Mouse (Mus musculus) cerebellum, adult 9-11 months (tissue): ENCODE results near the gene AC124502.3.
A peak's percentile ranks its signal among the peaks of the same experiment; 100 is the strongest.
"Not testable (repeated sequence)": the region's sequence is repeated elsewhere in the genome, so short reads cannot be mapped to it uniquely, and the experiment has no call there.

Experiments used
- DNase-seq: peaks from one replicate; pipeline ENCODE4 v3.0.0; 2022

The AC124502.3 gene

DNA sequence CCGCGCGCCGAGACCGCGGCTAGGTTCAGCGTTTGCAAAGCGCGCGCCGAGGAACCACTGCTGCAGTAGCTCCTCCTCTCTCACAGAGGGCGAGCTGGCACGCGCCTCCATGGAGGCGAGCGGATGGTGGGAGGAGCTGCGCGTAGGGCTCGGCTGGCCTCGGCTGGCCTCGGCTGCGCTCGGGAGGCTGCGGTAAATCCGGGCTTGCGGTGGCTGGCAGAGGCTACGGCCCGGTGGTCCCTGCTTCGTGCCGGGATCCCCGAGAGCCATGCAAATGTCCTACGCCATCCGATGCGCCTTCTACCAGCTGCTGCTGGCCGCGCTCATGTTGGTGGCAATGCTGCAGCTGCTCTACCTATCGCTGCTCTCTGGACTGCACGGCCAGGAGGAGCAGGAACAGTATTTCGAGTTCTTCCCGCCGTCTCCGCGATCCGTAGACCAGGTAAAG lies at the start of gene AC124502.3, which contains the start of gene B4gat1:
AC124502.3 (plus strand) TSS at position 183 of the 448 bp plus-strand sequence.
B4gat1 (plus strand) TSS at position 118 of the 448 bp plus-strand sequence.
- DNase-seq, result peak; percentile 95

- peak; percentile 46 for DNase-seq
These were observed 49.7 kb upstream of the AC124502.3 start for GRCm38 (mm10) chr19:4989013-4989412.

DNA sequence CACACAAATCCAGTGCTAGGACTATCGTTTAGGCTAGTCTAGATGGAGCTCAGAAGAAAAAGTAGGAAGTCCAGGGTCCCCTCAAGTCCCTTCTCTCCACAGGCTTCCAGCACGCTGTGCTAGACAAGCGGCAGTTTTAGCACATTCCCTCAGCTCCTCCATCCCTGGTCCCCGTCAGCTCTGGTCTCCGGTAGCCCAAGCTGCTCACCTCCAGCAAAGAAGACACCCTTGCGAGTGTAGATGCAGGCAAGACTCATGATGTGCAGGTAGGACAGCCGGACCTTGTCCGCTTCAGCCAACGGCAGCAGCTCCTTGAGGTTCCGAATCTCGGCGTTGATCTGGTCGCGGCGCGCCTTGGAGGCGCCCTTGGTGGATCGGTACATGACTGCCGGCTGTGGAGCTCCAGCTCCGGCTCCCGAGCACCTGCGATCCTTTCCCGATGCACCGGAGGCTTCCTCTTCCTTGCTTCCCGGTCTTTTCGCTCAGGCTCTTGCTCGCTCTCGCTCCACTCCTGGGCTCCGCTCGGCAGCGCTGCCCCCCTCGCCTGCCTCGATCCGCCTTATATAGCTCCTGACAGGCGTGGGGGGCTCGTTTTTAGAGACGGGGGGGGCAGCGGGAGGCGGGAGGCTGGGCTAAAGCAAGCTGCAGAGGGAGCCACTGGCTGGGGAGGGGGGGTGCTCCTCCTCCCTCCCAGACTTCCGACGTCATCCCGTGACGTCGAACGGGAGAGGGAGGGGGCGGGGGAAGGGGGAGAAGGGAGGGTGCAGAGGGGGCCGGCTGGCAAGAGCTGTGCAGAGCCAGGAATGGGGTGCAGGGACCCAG lies 49.0 kb upstream of the AC124502.3 start:
- DNase-seq, result peak; percentile 83

GRCm38 (mm10) chr19:4990256-4990625 lies 48.5 kb upstream of the AC124502.3 start, which contains the start of gene Npas4:
Gene Npas4 (minus strand): TSS chr19:4990316.
- DNase-seq, result no peak

DNA sequence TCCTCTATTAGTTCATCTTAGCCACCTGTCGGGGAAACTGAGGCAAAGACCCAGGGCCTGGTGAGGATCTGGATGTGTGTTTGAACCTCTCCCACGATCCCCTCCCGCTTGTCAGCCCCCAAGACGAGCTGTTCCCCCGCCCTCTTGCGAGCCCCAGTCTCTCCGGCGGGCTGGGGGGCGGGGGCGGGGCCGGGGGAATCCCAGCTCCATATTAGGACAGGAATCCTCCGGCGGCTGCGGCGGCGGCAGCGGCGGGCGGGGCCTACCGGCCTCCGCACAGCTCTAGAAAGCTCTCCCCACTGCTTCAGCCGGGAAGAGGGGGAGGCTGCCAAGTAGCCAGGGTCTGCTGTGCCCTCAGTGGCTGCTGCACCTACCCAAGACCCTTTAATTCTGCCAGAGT lies 48.0 kb upstream of the AC124502.3 start:
- peak; percentile 65 for DNase-seq

GRCm38 (mm10) chr19:4992371-4992770 lies 46.3 kb upstream of the AC124502.3 start:
- no peak for DNase-seq

- DNase-seq, result peak; percentile 90
These were observed 45.8 kb upstream of the AC124502.3 start for GRCm38 (mm10) chr19:4992904-4993303.

- DNase-seq, result peak; percentile 7
These were observed 44.6 kb upstream of the AC124502.3 start for GRCm38 (mm10) chr19:4994043-4994442.

DNA sequence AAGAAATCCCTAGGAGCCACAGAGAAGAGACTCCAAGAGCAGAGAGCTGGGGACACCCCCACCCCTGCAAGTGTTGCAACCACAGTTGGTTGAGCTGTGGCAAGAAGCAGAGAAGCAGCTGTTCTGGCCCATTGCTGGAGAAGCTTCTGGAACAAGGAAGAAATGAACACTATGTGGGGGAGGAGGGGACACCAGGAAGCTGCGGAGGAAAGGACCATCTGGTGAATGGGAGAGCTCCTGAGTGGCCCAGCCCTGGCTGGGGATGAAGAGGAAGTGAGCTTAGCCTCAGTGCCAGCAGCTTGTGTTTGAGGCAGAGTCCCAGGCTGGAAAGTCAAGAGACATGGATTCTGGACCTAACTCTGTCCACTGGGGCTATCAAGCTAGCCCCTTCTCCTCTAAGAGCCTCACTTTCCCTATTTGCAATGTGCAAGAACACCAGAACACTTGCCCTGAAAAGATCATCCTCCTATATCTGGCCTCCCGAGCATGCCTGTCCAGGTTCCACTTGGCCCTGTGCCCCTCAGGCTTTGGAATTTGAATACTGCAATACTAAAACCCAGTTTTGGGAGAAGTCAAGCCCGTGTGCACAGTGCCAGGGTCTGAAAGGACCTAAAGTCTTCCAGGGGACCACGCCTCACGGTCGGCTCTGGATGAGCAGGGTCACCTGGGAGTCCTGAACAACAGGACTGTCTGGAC lies 39.1 kb upstream of the AC124502.3 start:
- peak; percentile 21 for DNase-seq

DNA sequence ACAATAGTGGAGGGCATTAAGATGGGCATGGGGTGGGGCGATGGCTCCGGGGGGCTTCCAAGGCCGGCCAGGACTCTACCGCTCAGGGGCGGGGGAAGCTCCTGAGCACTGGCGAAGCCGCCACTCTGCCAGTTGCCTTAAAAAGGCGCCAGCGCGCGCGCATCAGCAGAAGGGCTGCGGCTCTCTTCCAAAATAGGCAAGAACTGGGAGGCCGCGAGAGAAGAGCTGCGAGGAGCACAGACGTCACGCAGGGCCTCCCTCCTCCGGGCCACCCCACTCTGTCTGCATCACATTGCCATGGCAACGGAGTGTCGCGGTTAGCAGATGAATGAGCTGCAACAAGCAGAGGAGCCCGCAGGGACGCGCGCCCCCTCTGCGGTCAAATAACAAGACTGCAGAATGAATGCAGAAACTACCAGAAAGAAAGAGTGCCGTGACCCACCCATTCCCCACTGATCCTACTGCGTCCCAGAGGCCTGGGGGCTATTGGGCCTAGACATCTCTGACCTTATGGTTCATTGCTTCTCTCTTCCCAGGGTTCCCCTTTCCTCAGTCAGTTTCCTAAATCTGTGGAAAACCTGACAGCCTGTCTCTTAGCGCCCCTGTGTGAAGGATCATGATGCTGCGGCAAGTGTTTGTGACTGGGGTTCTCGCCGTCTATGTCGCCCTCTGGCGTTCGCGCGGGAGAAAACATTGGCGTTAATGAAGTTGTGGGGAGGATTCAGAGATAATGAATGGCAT lies 36.9 kb upstream of the AC124502.3 start:
- DNase-seq, result peak; percentile 90

DNA sequence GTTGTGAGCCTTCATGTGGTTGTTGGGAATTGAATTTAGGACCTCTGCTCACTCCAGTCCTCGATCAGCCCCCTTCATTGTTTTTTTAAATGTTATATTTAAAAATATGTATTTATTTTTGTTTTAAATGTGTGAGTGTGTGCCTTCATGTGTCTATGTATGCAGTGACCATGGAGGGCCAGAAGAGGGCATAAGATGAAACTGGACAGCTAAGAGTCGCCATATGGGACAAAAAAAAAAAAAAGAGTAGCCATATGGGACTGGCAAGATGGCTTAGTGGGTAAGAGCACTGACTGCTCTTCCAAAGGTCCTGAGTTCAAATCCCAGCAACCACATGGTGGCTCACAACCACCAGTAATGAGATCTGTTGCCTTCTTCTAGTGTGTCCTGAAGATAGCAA lies 35.0 kb upstream of the AC124502.3 start:
- DNase-seq, result not testable (repeated sequence)

DNA sequence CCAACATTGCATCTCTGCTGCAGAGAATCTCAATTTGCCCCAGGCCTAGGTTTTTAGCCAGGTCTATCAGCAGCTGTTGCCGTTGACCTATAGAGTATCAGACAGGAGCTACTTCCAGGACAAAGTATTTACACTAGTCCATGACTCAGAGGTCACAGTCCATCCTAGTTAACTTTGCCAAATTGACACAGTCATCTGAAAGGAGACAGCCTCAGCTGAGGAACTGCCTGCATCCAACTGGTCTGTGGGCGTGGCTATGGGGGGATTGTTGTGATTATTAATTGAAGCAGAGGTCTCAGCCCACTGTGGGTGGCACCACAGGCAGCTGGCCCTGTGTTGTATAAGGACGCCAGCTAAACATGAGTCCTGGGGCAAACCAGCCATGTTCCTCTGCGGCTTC lies 33.8 kb upstream of the AC124502.3 start:
- no peak for DNase-seq

GRCm38 (mm10) chr19:5013138-5013537 lies 25.6 kb upstream of the AC124502.3 start:
- no peak for DNase-seq

- DNase-seq, result peak; percentile 66
These were observed 23.7 kb upstream of the AC124502.3 start for GRCm38 (mm10) chr19:5014961-5015398.

- DNase-seq, result no peak
These were observed 22.4 kb upstream of the AC124502.3 start for GRCm38 (mm10) chr19:5016221-5016742.

DNA sequence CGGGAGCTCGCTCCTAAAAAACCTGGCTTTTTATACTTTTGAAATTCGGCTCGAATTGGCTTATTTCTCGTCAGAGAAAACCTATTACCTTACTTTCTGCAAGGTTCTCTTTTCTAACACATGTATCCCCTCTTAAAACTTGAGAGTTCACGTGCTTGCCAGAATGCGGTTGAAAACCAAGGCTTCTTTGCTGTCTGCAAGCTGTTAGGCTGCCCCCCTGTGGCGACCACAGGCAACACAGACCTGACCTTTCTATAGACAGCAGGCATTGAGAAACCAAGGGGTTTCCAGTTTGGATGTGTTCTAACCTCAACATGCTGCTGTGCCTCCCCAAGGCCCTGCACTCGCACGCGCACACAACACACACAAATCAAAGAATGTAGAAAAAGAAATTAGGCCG lies 21.9 kb upstream of the AC124502.3 start:
- peak; percentile 70 for DNase-seq

DNA sequence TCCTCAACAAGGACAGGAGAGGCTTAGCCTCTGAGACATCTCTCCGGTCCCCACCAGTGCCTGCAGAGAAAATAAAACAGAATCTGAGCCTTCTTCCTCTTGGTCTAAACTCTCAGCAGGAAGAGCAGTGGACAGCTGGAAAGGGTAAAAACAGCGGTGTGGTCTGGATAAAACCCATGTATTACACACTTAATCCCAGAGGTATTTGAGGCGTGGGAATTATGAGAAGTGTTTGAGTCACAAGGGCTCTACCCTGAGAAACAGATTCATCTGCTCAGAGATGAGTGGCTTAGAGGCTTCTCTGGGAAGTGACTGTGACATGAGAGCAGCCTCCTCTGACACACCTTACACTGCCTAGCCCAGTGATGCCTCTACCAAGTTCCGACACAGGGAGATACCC lies 21.1 kb upstream of the AC124502.3 start:
- DNase-seq, result no peak

GRCm38 (mm10) chr19:5018191-5018590 lies 20.5 kb upstream of the AC124502.3 start:
- DNase-seq, result no peak

DNA sequence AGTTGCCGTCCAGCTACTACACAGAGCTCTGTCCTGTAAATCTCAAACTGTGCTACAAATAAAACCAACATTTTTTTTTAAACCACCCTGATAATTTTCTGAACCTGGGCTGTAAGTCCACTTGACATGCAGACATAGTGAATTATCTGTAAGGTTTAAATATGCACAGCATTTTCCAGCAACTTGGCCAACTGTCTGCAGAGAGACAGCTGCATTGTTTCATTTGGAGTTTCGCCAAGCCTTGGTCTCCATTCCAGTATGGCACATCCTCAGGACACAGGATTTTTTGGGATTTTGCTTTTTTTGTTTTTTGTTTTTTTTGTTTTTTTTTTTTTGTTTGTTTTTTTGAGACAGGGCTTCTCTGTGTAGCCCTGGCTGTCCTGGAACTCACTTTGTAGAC lies 17.3 kb upstream of the AC124502.3 start:
- no peak for DNase-seq

DNA sequence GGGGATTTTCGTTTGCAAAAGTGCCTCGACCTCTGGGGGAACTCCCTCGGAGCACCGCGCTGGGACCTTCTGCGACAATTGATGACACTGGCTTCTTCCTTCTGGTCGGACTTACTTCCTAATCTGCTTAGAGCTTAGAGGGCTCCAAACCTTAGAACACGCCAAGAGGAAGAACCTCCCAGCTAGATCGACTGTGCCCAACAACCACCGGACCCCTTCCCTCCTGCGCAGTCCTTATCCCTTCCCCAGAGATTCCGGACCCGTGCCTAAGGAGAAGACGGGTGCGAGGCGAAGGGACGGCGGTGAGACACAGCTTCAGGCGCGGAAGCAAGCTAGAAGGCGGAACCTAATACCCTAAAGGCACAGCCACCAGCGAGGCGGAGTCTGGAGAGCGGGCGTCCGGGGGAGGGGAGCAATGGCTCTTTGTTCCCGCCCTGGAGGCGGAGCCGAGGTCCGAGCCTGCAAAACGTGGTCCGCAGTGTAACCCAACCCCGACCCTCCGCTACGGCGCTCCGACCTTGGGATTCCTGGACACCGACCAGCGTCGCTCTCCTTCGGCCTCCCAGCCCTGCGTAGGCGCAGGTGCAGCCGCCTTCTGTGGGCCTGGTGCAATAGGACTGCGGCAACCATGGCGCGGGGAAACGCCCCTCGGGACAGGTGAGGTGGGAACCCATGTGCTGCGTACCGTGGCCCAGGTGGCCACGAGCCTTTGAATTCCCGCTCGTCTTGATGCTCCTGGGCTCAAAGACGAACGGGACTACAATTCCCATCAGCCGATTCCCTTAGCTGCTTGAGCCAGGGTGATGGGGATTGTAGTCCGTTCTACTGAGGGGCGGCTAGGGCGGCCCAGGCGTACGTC lies 14.8 kb upstream of the AC124502.3 start, which contains the start of gene Slc29a2:
Slc29a2 (plus strand) TSS at position 240 of the 859 bp plus-strand sequence.
- peak; percentile 94 for DNase-seq

- no peak for DNase-seq
These were observed 12.6 kb upstream of the AC124502.3 start for GRCm38 (mm10) chr19:5026111-5026510.

GRCm38 (mm10) chr19:5032686-5033085 lies 6.0 kb upstream of the AC124502.3 start:
- DNase-seq, result no peak
